Mouse (Mus musculus): ENCODE data around the gene Uqcrfs1.

DNA sequence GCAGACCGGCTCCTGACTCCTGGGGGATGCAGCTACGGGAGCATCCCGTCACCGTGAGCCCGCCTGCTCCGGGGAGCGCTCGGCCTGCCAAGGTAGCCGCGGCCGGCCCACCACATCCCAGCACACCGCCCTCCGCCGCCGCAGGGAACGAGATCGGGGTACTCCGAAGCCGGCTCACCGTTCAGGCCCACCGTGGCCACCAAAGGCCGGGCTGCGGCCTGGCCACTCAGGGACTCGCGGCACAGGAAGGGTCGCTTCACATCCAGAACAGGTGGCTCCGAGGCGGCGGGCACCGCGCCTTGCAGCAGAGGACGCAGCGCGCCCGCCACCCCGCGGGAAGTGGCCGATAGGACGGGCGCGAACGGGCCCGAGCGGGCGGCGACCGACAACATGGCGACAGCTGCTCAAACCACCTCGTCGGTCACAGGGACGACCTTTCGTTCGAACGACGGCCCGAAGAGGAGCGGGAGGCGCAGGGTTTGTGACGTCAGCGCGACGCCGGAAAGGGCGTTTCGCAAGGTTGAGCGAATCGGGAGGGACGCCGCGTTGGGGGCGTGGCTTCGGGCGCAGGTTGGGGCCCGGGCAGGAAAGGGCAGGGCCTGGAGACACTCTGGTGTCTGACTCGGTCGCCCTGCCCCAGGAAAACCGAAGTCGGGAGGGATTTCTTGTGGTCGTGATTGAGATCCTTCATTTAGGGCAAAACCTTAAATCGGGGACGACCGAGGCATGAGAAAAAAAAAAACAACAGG is at the start of gene Uqcrfs1:
- 0 out of 2 replicates have a peak, but pooled peaks have one; percentile 41 for TF ChIP-seq CTCF (IDR thresholded peaks at IDR 0.05; ENCODE audit: borderline replicate concordance, control insufficient read depth, extremely low read depth, insufficient read depth, low read length, poor library complexity)
- TF ChIP-seq POLR2A (IDR thresholded peaks at IDR 0.05; ENCODE audit: control insufficient read depth, extremely low read depth, insufficient read depth, low read length, poor library complexity): peak; percentile 86

Data from thymus, adult 2 months (tissue).